Mouse (Mus musculus): Measurements from ENCODE around the gene Tbc1d19. TPM values are rescaled to one million over a fixed set of nuclear protein-coding genes. Genes with fewer than 3 reads are reported as not detected.
A peak's percentile ranks its signal among the peaks of the same experiment; 100 is the strongest.

The Tbc1d19 gene
- total and polyA plus RNA-seq, 3 experiments, result 6.8 to 26.4 (median 16.7) TPM

DNA sequence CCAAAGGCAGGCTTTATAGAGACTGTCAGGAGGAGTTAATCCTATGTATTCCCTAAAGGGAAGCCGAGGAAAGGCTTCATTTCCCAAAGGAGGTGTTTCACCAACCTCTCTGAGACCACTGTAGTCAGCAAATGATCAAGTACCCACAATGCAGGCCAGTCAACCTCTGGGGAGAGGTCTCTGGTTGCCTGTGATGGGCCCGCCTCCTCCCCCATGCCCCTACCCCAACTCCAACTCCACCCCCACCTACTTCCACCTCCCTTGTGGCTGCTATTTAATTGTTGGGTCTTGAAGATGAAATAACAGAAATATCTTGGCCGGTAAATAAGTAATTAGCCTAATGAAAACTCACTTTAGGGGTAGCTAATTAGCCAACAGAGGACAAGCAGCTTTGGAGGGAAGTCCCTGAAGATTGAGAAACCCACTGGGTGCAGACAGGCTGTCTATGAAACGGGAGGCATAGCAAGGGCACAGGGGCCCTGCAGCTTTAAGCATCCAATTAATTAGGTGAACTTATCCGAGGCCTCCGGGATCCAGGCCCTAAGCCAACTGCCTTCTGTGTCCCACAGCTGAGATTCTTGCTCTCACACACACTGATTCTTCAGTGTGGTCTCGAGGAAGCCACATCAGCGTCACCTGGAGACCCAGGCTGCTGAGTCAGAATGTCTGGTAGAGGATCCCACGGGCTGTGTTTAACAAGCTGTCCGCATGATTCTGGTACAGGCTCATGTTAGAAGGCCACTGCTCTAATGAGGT, 112.9 kb downstream of the Tbc1d19 start:
- DNase-seq (ENCODE audit: low spot score), result no peak

GRCm38 (mm10) chr5:53924005-53924404, 114.6 kb downstream of the Tbc1d19 start:
- no peak for ATAC-seq (ENCODE audit: extremely low read depth, insufficient number of reproducible peaks, low FRiP score, poor library complexity, severe bottlenecking)
- Histone ChIP-seq H3K4me3 (ENCODE audit: low read depth, low read length) (no peak overlapping the region), H3K27me3 (ENCODE audit: insufficient read depth, low read length) (peaks cover 17% of the 10 kb centered on the region), H3K4me1 (ENCODE audit: insufficient read depth, low read depth, low read length) (peaks cover 5% of the 10 kb centered on the region), H3K9me3 (replicated peaks) (peaks cover 3% of the 10 kb centered on the region; the same call in 1 of the 2 replicates), H3K36me3 (replicated peaks) (no peaks in the 10 kb centered on the region)
- TF ChIP-seq CTCF (IDR thresholded peaks at IDR 0.05; ENCODE audit: low read depth, low read length) (no peak), TAL1 (conservative IDR thresholded peaks at IDR 0.05; ENCODE audit: low read depth, low read length) (no peak), GATA1 (IDR thresholded peaks at IDR 0.05; ENCODE audit: borderline replicate concordance, low read length) (no peak), POLR2AphosphoS5 (IDR thresholded peaks at IDR 0.05; ENCODE audit: insufficient replicate concordance, low read depth, low read length) (no peak), GATA2 (IDR thresholded peaks at IDR 0.05; ENCODE audit: borderline replicate concordance, low read depth, low read length) (no peak)
- no peak for DNase-seq (ENCODE audit: low spot score)

More for the DNA sequence above, 112.9 kb downstream of the Tbc1d19 start:
- ATAC-seq (ENCODE audit: extremely low read depth, insufficient number of reproducible peaks, low FRiP score, poor library complexity, severe bottlenecking), result no peak
- TF ChIP-seq CTCF (IDR thresholded peaks at IDR 0.05; ENCODE audit: low read depth, low read length) (no peak), TAL1 (conservative IDR thresholded peaks at IDR 0.05; ENCODE audit: low read depth, low read length) (no peak), POLR2AphosphoS5 (IDR thresholded peaks at IDR 0.05; ENCODE audit: insufficient replicate concordance, low read depth, low read length) (no peak), GATA1 (IDR thresholded peaks at IDR 0.05; ENCODE audit: borderline replicate concordance, low read length) (no peak), GATA2 (IDR thresholded peaks at IDR 0.05; ENCODE audit: borderline replicate concordance, low read depth, low read length) (no peak)
- no peaks in the 10 kb centered on the region for H3K4me1 ChIP-seq (ENCODE audit: insufficient read depth, low read depth, low read length)
- H3K9me3 ChIP-seq (replicated peaks), result peaks cover 3% of the 10 kb centered on the region; the same call in 1 of the 2 replicates
- no peaks in the 10 kb centered on the region for H3K36me3 ChIP-seq (replicated peaks)
- H3K4me3 ChIP-seq (ENCODE audit: low read depth, low read length), result no peak overlapping the region
- H3K27me3 ChIP-seq (ENCODE audit: insufficient read depth, low read length), result peaks cover 15% of the 10 kb centered on the region

DNA sequence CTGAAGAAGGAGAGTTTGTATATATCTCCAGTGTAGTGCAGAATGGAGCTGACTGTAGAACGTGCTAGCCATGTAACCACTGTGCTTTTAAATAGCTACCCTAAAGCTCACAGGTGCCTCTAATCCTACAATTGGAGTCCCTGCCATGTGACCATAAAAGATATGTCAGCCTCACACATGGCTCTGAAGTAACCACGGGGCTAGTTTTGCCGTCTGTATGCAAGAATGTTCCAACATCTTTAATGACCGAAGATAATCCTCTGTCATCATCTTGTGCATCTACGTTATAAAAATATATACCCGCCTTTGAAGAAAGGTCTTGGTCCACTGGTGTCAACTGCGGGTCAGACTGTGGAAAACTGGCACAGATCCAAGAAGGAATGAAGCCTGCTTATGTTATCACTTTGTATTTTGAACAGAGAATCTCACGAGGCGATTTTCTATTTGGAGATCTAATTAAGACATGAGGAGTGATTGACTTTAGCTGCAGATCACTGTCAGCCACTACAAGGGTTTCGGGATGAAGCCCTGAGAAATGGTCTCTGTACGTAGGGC, 117.0 kb downstream of the Tbc1d19 start:
- peaks cover 15% of the 10 kb centered on the region for H3K27me3 ChIP-seq (ENCODE audit: insufficient read depth, low read length)
- no peak overlapping the region for H3K4me3 ChIP-seq (ENCODE audit: low read depth, low read length)
- no peaks in the 10 kb centered on the region for H3K9me3 ChIP-seq (replicated peaks)
- H3K4me1 ChIP-seq (ENCODE audit: insufficient read depth, low read depth, low read length), result peaks cover 11% of the 10 kb centered on the region
- DNase-seq (ENCODE audit: low spot score), result no peak
- no peak for ATAC-seq (ENCODE audit: extremely low read depth, insufficient number of reproducible peaks, low FRiP score, poor library complexity, severe bottlenecking)
- TF ChIP-seq POLR2AphosphoS5 (IDR thresholded peaks at IDR 0.05; ENCODE audit: insufficient replicate concordance, low read depth, low read length), result no peak
- no peaks in the 10 kb centered on the region for H3K36me3 ChIP-seq (replicated peaks)

- H3K36me3 ChIP-seq (replicated peaks), result no peaks in the 10 kb centered on the region
These were observed 118.5 kb downstream of the Tbc1d19 start for GRCm38 (mm10) chr5:53927886-53928285.

DNA sequence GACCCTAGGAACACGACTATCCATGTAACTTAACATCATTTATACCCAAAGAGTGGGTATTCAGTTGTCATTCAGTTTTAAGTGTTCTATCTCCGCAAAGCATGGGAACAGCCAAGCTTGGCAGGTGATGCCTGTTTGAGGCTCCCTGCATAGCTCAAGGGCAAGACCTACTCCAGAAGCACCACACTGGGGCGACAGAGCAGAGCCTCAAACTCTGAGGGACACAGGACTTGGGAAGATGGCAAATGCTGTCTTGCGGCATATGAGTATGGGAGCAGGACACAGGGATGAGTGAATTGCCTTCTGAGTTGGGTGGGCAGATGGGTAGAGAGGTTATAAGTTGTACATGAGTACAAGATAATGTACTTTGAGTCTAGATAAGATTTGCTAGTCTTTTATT, 119.1 kb downstream of the Tbc1d19 start:
- Histone ChIP-seq H3K27me3 (ENCODE audit: insufficient read depth, low read length) (peaks cover 9% of the 10 kb centered on the region), H3K36me3 (replicated peaks) (no peaks in the 10 kb centered on the region), H3K4me3 (ENCODE audit: low read depth, low read length) (no peak overlapping the region), H3K4me1 (ENCODE audit: insufficient read depth, low read depth, low read length) (peaks cover 11% of the 10 kb centered on the region), H3K9me3 (replicated peaks) (no peaks in the 10 kb centered on the region)
- DNase-seq (ENCODE audit: low spot score), result no peak
- no peak for ATAC-seq (ENCODE audit: extremely low read depth, insufficient number of reproducible peaks, low FRiP score, poor library complexity, severe bottlenecking)
- TF ChIP-seq TAL1 (conservative IDR thresholded peaks at IDR 0.05; ENCODE audit: low read depth, low read length), result no peak
- no peak for TF ChIP-seq GATA1 (IDR thresholded peaks at IDR 0.05; ENCODE audit: borderline replicate concordance, low read length)
- TF ChIP-seq CTCF (IDR thresholded peaks at IDR 0.05; ENCODE audit: low read depth, low read length), result no peak
- TF ChIP-seq GATA2 (IDR thresholded peaks at IDR 0.05; ENCODE audit: borderline replicate concordance, low read depth, low read length), result no peak
- TF ChIP-seq POLR2AphosphoS5 (IDR thresholded peaks at IDR 0.05; ENCODE audit: insufficient replicate concordance, low read depth, low read length), result no peak

More at GRCm38 (mm10) chr5:53927886-53928285, 118.5 kb downstream of the Tbc1d19 start:
- Histone ChIP-seq H3K9me3 (replicated peaks) (no peaks in the 10 kb centered on the region), H3K4me3 (ENCODE audit: low read depth, low read length) (peak overlapping the region; percentile 20; the same call in 1 of the 2 replicates), H3K27me3 (ENCODE audit: insufficient read depth, low read length) (peaks cover 9% of the 10 kb centered on the region), H3K4me1 (ENCODE audit: insufficient read depth, low read depth, low read length) (peaks cover 11% of the 10 kb centered on the region)
- no peak for TF ChIP-seq POLR2AphosphoS5 (IDR thresholded peaks at IDR 0.05; ENCODE audit: insufficient replicate concordance, low read depth, low read length)
- TF ChIP-seq GATA1 (IDR thresholded peaks at IDR 0.05; ENCODE audit: borderline replicate concordance, low read length), result no peak
- no peak for TF ChIP-seq CTCF (IDR thresholded peaks at IDR 0.05; ENCODE audit: low read depth, low read length)
- no peak for TF ChIP-seq TAL1 (conservative IDR thresholded peaks at IDR 0.05; ENCODE audit: low read depth, low read length)
- TF ChIP-seq GATA2 (IDR thresholded peaks at IDR 0.05; ENCODE audit: borderline replicate concordance, low read depth, low read length), result no peak
- DNase-seq (ENCODE audit: low spot score) (no peak), ATAC-seq (ENCODE audit: extremely low read depth, insufficient number of reproducible peaks, low FRiP score, poor library complexity, severe bottlenecking) (0 out of 2 replicates have a peak, but pooled peaks have one; percentile 32)

- Histone ChIP-seq H3K36me3 (replicated peaks) (no peaks in the 10 kb centered on the region), H3K9me3 (replicated peaks) (no peaks in the 10 kb centered on the region), H3K4me1 (ENCODE audit: insufficient read depth, low read depth, low read length) (peaks cover 13% of the 10 kb centered on the region), H3K27me3 (ENCODE audit: insufficient read depth, low read length) (peaks cover 9% of the 10 kb centered on the region), H3K4me3 (ENCODE audit: low read depth, low read length) (no peak overlapping the region)
- no peak for TF ChIP-seq GATA2 (IDR thresholded peaks at IDR 0.05; ENCODE audit: borderline replicate concordance, low read depth, low read length)
- TF ChIP-seq TAL1 (conservative IDR thresholded peaks at IDR 0.05; ENCODE audit: low read depth, low read length), result no peak
- TF ChIP-seq GATA1 (IDR thresholded peaks at IDR 0.05; ENCODE audit: borderline replicate concordance, low read length), result no peak
- TF ChIP-seq POLR2AphosphoS5 (IDR thresholded peaks at IDR 0.05; ENCODE audit: insufficient replicate concordance, low read depth, low read length), result no peak
- TF ChIP-seq CTCF (IDR thresholded peaks at IDR 0.05; ENCODE audit: low read depth, low read length), result no peak
- no peak for DNase-seq (ENCODE audit: low spot score)
- ATAC-seq (ENCODE audit: extremely low read depth, insufficient number of reproducible peaks, low FRiP score, poor library complexity, severe bottlenecking), result no peak
These were observed 119.8 kb downstream of the Tbc1d19 start for GRCm38 (mm10) chr5:53929205-53929614.
